Mouse (Mus musculus): Measurements from ENCODE around the gene Manba. TPM values are rescaled to one million over a fixed set of nuclear protein-coding genes. Genes with fewer than 3 reads are reported as not detected.

The Manba gene
- polyA plus RNA-seq, 1 experiment, result 4.9 TPM

DNA sequence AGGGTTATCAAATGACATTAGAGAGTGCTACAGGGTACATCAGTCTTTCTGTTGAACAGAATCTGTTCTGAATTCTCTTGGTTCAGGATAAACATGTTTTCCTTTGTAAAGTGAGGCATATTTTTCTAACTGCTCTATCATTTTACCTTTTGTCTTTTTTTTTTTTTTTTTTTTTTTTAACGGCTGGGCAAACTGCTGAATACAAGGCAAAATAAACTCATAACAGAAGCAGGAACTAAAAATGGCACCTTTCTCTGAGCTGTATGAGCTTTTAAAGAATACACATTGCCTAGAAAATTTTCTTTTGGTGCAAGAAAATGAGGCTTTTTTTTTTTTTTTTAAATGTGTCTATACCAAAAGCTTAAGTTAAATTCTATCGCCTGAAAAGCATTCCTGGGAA lies 100.6 kb downstream of the Manba start:
- TF ChIP-seq POLR2A (IDR thresholded peaks at IDR 0.05; ENCODE audit: extremely low read depth, insufficient read depth, low read length) (no peak), CTCF (IDR thresholded peaks at IDR 0.05; ENCODE audit: extremely low read depth, insufficient read depth, low read length) (no peak)
- H3K4me1 ChIP-seq (ENCODE audit: control insufficient read depth, insufficient read depth, low read length), result peaks cover 6% of the 10 kb centered on the region; the same call in 1 of the 2 replicates
- H3K4me3 ChIP-seq (ENCODE audit: insufficient read depth, low read length), result no peak overlapping the region
- no peak overlapping the region for H3K27ac ChIP-seq (ENCODE audit: insufficient read depth, low read length)

DNA sequence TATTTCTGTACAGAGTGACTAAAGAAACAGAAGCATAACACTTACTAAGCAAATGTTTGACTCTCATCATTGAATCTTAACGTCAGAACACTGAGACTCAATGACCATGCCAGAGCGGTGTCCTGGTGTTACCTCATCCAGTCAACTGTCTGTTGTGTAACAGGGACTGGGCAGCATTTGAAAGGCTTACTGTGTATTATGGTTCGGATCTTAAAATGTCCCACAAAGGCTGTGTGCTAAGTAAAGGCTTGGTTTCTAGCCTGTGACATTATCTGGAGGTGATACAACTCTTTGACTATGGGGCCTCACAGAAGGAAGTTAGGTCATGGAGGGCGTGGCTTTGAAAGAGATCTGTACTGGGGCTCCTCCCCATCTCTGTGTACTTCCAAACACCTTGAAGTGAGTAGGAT lies 101.1 kb downstream of the Manba start:
- no peak overlapping the region for H3K4me3 ChIP-seq (ENCODE audit: insufficient read depth, low read length)
- 0 out of 2 replicates have a peak overlapping the region, but pooled peaks have one; percentile 0 for H3K27ac ChIP-seq (ENCODE audit: insufficient read depth, low read length)
- no peak for TF ChIP-seq CTCF (IDR thresholded peaks at IDR 0.05; ENCODE audit: extremely low read depth, insufficient read depth, low read length)
- no peak for TF ChIP-seq POLR2A (IDR thresholded peaks at IDR 0.05; ENCODE audit: extremely low read depth, insufficient read depth, low read length)
- H3K4me1 ChIP-seq (ENCODE audit: control insufficient read depth, insufficient read depth, low read length), result peaks cover 6% of the 10 kb centered on the region; the same call in 1 of the 2 replicates

DNA sequence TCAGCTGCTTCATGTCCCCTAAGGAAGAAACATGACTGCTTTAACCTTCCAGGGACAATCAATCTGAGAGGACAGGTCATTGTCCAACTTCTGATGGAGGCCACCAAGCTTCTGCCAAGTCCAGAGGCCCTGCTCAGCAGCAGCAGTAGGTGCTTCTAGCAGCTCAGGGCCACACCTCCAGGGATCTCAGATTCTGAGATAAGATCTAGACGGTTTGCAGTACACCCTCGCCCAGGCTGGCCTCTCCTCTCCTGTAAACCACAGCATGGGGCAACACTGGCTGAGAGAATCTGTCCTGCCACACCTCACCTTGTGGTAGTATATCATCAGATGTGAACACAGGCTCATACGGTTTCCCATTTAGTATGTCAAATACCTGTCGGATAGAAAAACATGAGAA lies 105.1 kb downstream of the Manba start:
- no peak for TF ChIP-seq CTCF (IDR thresholded peaks at IDR 0.05; ENCODE audit: extremely low read depth, insufficient read depth, low read length)
- no peak for TF ChIP-seq POLR2A (IDR thresholded peaks at IDR 0.05; ENCODE audit: extremely low read depth, insufficient read depth, low read length)
- Histone ChIP-seq H3K4me3 (ENCODE audit: insufficient read depth, low read length) (no peak overlapping the region), H3K4me1 (ENCODE audit: control insufficient read depth, insufficient read depth, low read length) (peaks cover 6% of the 10 kb centered on the region; the same call in 1 of the 2 replicates), H3K27ac (ENCODE audit: insufficient read depth, low read length) (no peak overlapping the region)

DNA sequence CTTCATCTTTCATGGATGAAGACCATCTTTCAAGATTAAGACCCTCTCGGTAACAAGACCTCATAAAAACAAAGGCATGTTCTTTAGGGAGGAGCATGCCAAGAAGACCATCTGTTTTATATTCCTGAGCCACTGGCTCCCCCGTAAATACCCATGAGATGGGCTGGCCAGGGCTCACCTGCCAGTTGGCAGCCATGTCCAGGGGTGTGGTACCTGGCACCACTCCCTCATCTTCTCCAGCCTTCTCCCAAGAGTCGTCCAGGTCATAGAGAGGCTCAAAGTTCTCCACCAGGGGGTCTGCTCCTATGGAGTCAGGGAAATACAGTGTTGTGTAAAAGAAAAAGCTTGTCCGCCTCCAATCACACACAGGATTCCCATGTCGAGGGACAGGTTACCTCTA lies 106.0 kb downstream of the Manba start:
- Histone ChIP-seq H3K27ac (ENCODE audit: insufficient read depth, low read length) (no peak overlapping the region), H3K4me1 (ENCODE audit: control insufficient read depth, insufficient read depth, low read length) (peaks cover 5% of the 10 kb centered on the region; the same call in 1 of the 2 replicates), H3K4me3 (ENCODE audit: insufficient read depth, low read length) (no peak overlapping the region)
- no peak for TF ChIP-seq CTCF (IDR thresholded peaks at IDR 0.05; ENCODE audit: extremely low read depth, insufficient read depth, low read length)
- TF ChIP-seq POLR2A (IDR thresholded peaks at IDR 0.05; ENCODE audit: extremely low read depth, insufficient read depth, low read length), result no peak

DNA sequence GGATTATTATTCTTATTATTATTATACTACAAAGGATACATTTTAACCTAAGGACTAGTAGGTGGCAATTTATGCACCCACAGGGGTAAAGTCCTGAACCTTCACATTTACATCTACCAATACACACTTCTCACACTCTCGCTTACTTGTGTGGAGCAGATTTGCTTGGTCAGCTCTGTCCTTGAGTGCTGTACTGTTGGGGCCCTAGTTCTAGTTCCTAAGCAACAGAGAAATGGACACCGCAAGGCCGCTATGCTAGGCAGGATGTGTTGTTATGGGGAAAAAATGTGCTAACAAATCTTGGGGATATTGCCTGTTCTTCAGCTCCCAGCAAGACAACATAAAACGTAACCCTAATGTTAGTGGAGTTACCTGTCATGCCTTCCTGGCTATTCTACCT lies 106.6 kb downstream of the Manba start:
- TF ChIP-seq CTCF (IDR thresholded peaks at IDR 0.05; ENCODE audit: extremely low read depth, insufficient read depth, low read length), result no peak
- no peak for TF ChIP-seq POLR2A (IDR thresholded peaks at IDR 0.05; ENCODE audit: extremely low read depth, insufficient read depth, low read length)
- Histone ChIP-seq H3K4me3 (ENCODE audit: insufficient read depth, low read length) (no peak overlapping the region), H3K4me1 (ENCODE audit: control insufficient read depth, insufficient read depth, low read length) (no peaks in the 10 kb centered on the region), H3K27ac (ENCODE audit: insufficient read depth, low read length) (no peak overlapping the region)

DNA sequence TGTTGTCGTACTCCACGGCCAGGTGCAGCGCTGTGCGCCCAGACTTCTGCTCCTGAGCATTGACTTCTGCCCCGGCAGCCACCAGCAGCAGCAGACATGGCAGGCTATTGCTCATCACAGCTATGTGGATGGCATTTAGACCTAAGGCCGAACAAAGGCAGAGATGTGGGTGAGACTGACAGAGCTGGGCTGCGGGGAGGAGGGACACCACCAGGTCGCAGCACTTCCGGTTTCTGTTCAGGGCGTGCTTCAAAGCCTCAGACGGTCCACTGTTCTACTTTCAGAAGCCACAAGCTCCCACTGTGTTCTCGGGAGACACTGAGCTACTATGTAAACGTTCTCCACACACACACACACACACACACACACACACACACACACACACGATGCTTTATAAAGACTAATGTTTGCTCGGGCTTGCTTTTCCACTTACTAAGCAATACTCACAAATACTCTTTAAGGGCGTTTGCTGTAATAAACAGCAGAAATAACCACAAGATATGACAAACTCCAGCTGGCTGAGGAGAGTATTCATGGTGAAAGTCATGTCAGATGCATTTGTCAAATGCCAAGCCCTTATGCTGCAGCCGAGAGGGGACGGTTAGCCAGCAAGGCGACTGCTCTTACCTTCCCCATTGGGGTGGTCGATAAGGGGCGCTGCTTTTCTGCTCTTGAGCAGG lies 109.0 kb downstream of the Manba start:
- H3K27ac ChIP-seq (ENCODE audit: insufficient read depth, low read length), result no peak overlapping the region
- H3K4me1 ChIP-seq (ENCODE audit: control insufficient read depth, insufficient read depth, low read length), result no peaks in the 10 kb centered on the region
- TF ChIP-seq CTCF (IDR thresholded peaks at IDR 0.05; ENCODE audit: extremely low read depth, insufficient read depth, low read length) (no peak), POLR2A (IDR thresholded peaks at IDR 0.05; ENCODE audit: extremely low read depth, insufficient read depth, low read length) (no peak)
- no peak overlapping the region for H3K4me3 ChIP-seq (ENCODE audit: insufficient read depth, low read length)

DNA sequence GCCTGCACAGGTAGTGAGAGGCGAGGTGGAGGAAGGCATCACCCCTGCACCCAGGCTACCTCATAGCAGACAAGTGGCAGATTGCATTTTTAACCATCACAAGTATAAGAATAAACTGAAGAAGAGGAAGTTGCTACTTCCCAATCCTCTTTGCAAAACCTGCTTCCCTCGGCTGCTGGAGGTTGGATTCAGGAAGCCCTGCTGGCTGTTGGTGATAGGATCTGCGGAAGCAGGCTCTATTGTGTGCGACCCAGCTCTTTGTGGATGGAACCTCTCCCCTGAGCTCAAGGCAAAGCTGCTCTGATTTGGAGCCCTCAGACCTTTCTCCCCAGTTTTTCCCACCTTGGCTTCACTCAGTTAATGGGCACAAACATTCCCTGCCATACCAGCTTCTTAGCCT lies 111.6 kb downstream of the Manba start:
- TF ChIP-seq CTCF (IDR thresholded peaks at IDR 0.05; ENCODE audit: extremely low read depth, insufficient read depth, low read length) (no peak), POLR2A (IDR thresholded peaks at IDR 0.05; ENCODE audit: extremely low read depth, insufficient read depth, low read length) (no peak)
- no peak overlapping the region for H3K27ac ChIP-seq (ENCODE audit: insufficient read depth, low read length)
- no peak overlapping the region for H3K4me3 ChIP-seq (ENCODE audit: insufficient read depth, low read length)
- no peaks in the 10 kb centered on the region for H3K4me1 ChIP-seq (ENCODE audit: control insufficient read depth, insufficient read depth, low read length)

DNA sequence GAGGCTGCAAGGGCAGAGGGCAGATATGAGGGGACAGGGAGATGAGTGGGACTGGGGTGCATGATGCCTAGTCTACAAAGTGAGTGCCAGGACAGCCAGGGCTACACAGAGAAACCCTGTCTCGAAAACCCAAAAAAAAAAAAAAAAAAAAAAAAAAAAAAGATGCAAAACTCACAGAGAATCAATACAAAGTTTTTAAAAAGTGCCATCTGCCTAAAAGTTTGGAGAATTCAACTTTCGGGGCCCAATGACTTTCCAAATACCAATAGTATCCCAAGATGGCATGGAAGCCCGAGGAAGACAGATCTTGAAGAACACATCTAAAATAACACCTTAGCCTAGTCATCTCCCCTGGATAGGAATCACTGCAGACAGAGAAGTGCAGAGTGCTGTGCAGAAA lies 112.9 kb downstream of the Manba start:
- Histone ChIP-seq H3K27ac (ENCODE audit: insufficient read depth, low read length) (no peak overlapping the region), H3K4me1 (ENCODE audit: control insufficient read depth, insufficient read depth, low read length) (peaks cover 3% of the 10 kb centered on the region), H3K4me3 (ENCODE audit: insufficient read depth, low read length) (no peak overlapping the region)
- no peak for TF ChIP-seq POLR2A (IDR thresholded peaks at IDR 0.05; ENCODE audit: extremely low read depth, insufficient read depth, low read length)
- no peak for TF ChIP-seq CTCF (IDR thresholded peaks at IDR 0.05; ENCODE audit: extremely low read depth, insufficient read depth, low read length)

DNA sequence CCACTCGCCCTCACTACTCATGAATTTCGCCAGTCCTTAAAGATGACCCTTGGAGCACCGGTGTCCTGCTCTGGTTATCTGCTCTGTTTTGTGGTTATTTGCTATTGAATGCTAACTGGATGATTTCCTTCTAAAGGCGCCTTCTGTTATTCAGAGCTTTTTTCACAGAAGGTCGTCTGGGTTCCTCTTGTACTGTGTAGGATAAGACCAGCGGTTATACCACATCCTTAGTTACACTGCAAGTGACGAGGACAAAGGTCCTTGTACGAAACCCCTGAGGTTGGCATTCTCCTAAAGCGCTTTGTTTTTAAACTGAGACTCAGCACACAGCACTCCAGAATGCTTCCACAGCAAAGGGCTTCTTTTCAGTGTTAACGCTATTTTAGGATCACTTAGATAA lies 117.3 kb downstream of the Manba start:
- TF ChIP-seq POLR2A (IDR thresholded peaks at IDR 0.05; ENCODE audit: extremely low read depth, insufficient read depth, low read length) (no peak), CTCF (IDR thresholded peaks at IDR 0.05; ENCODE audit: extremely low read depth, insufficient read depth, low read length) (no peak)
- no peak overlapping the region for H3K27ac ChIP-seq (ENCODE audit: insufficient read depth, low read length)
- peaks cover 8% of the 10 kb centered on the region for H3K4me1 ChIP-seq (ENCODE audit: control insufficient read depth, insufficient read depth, low read length)
- no peak overlapping the region for H3K4me3 ChIP-seq (ENCODE audit: insufficient read depth, low read length)

DNA sequence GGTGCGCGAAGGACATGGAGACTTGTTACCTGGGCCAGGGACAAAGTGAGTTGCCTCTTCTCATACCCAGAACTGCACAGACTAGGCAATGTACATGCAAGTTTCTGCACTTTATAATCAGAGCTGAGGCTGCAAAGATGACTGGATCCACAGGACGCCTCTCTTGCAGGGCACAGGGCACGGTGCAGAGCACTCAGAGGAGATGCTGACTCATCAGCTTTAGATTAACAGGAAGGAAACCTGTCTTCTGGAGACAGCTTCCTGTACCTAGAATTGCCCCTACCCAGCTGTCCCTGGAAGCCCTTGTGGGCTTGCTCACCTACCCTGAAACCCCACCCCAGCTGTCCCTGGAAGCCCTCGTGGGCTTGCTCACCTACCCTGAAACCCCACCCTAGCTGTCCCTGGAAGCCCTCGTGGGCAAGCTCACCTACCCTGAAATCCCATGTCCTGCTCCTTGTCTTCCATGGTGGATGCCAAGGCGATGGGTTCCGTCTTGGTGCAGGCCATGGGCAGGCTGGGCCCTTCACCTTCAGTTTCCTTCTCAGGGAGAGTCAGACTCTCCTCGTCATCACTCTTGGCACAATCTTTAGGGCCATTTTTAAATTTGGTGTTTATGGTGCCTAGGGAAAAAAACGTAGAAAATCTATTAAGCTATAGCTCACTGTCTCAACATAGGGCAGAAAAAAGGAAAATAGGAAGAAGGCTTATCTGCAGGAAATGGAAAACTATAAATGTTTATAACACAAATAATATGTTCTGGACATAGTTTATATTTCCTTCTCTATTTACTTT lies 119.4 kb downstream of the Manba start:
- H3K4me3 ChIP-seq (ENCODE audit: insufficient read depth, low read length), result no peak overlapping the region
- TF ChIP-seq CTCF (IDR thresholded peaks at IDR 0.05; ENCODE audit: extremely low read depth, insufficient read depth, low read length), result no peak
- TF ChIP-seq POLR2A (IDR thresholded peaks at IDR 0.05; ENCODE audit: extremely low read depth, insufficient read depth, low read length), result no peak
- H3K27ac ChIP-seq (ENCODE audit: insufficient read depth, low read length), result no peak overlapping the region
- H3K4me1 ChIP-seq (ENCODE audit: control insufficient read depth, insufficient read depth, low read length), result peaks cover 8% of the 10 kb centered on the region
